Mouse (Mus musculus) colon, adult 2 months (tissue): ENCODE measurements around the gene Elk1. TPM values are rescaled to one million over a fixed set of nuclear protein-coding genes. Genes with fewer than 3 reads are reported as not detected.

Experiments
- polyA plus RNA-seq: library from polyadenylated mRNA; depleted of rRNA; stranded (reverse); fragments of >200 nt; gene quantifications from 2 replicates; pipeline ENCODE4 v1.2.3, GENCODE M21; 2012; rRNA removed

The Elk1 gene
- 9.0 and 9.5 TPM in 2 replicates for polyA plus RNA-seq

GRCm38 (mm10) chrX:20950191-20950880, at the start of gene Elk1:
Elk1 (minus strand) TSS chrX:20950608.

DNA sequence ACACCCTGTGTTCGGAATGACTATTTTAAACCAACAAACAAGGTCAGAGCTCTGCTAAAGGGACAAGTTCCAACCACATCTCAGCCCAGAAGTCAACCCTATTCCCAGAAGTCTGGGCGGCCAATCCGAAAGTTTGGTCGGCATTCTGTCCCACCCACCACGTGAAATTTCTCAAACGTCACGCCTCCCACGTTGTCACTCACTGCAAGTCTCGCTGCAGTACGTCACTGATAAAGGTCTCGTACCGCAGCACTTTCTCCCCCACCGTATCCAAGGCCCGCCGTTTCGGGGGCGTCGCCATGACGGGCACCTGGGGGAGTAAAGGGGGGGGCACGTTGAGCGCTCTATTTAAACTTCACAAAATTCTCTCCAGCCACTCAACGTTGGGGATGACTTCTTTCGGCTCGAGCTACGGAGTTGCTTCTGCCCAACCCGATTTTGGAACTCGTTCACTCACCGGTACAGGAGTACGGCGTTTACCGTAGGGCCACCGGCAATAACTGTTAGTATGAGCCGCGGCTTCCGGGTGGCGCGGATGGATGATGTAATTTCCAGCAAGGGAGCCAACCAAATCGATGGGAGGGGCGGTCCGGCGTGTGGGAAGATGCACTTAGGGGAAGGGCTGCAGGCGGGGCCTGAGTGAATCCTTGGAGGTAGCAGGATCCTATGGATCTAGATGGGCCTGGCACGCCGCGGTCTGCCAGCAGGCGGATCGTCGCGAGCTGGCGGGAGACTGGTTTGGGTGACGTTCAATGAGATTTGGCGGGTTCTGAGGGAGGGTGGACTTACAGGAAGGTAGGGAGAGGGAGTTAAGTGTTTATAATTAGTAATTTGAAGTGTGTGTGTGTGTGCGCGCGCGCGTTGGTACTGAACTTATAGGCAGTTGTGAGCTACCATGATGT, 11.3 kb upstream of the Elk1 start, which contains the start of gene Uxt:
TSS of gene Uxt (minus strand) at position 541 of the 902 bp plus-strand sequence.

GRCm38 (mm10) chrX:20931364-20931763, 19.0 kb downstream of the Elk1 start, which contains the start of gene Cfp:
Cfp (minus strand) TSS chrX:20931555.

DNA sequence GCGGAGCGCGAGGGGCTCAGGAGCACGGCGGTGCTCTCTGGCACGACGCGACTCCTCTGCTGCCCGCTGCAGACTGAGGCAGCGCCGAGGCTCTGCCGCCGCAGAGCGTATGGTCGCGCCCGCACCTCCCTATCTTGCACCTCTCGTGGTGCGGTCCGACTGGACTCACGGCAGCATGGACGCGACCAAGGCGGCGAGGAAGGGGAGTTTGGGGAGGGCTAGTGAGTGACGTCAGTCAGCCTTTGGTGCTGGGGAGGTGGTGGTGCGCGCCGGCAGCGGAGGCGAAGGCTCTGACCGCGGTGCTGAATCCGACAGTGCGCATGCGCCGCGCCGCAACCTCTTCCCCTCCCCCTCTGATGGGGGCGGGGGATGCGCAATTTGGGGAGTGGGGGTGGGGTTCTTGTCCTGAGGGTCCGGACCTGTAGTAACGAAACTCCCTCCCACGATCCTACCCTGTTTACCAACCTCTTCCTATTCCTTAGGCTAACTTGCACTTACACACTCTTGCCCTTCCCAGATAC, 29.5 kb downstream of the Elk1 start, which contains the start of gene Syn1:
TSS of gene Syn1 (minus strand) at position 161 of the 521 bp plus-strand sequence.

Other genes with a start within 250 kb of the Elk1 start
- 2.9 and 3.7 TPM in 2 replicates for gene Usp11, start 246.7 kb downstream of the Elk1 start, polyA plus RNA-seq
- 152 and 187 TPM in 2 replicates for gene Araf, start 152.8 kb downstream of the Elk1 start, polyA plus RNA-seq
- 6.2 and 9.3 TPM in 2 replicates for gene Timp1, start 80.4 kb downstream of the Elk1 start, polyA plus RNA-seq
- gene Syn1, start 29.6 kb downstream of the Elk1 start, polyA plus RNA-seq = 2.0 and 3.4 TPM in 2 replicates
- gene Cfp, start 19.1 kb downstream of the Elk1 start, polyA plus RNA-seq = 25.2 and 26.5 TPM in 2 replicates
- 10.0 and 14.7 TPM in 2 replicates for gene Uxt, start 11.4 kb upstream of the Elk1 start, polyA plus RNA-seq
- gene Zfp182, start 111.7 kb upstream of the Elk1 start, polyA plus RNA-seq = 0.36 and 0.38 TPM in 2 replicates
- not detected in 2 replicates for gene Spaca5, start 117.8 kb upstream of the Elk1 start, polyA plus RNA-seq
- gene Zfp300, start 138.9 kb upstream of the Elk1 start, polyA plus RNA-seq = 0.02 TPM in 1 of 2 replicates, not detected in the other
- not detected in 2 replicates for gene Ssxa1, start 165.2 kb upstream of the Elk1 start, polyA plus RNA-seq
- not detected in 2 replicates for gene Gm21876, start 225.0 kb upstream of the Elk1 start, polyA plus RNA-seq